Mouse (Mus musculus) adrenal gland, postnatal 25 days (tissue): ENCODE data around the gene Igsf6. TPM values are rescaled to one million over a fixed set of nuclear protein-coding genes. Genes with fewer than 3 reads are reported as not detected.

Source experiments
- total RNA-seq: library from RNA; stranded (reverse); gene quantifications from 2 replicates; pipeline ENCODE4 v1.2.3, GENCODE M21; 2021

Gene Igsf6
- total RNA-seq, 1 experiment from 2014 or later: 1.2 TPM

Other genes with a start within 250 kb of the Igsf6 start
- gene Eef2k, start 231.7 kb downstream of the Igsf6 start, total RNA-seq: 40.4 and 68.2 TPM in 2 replicates
- gene Polr3e, start 156.8 kb downstream of the Igsf6 start, total RNA-seq: 26.5 and 27.5 TPM in 2 replicates
- gene Cdr2, start 92.3 kb downstream of the Igsf6 start, total RNA-seq: 5.9 and 7.0 TPM in 2 replicates
- 0.55 TPM in 1 of 2 replicates, not detected in the other for gene Mfsd13b, start 92.1 kb downstream of the Igsf6 start, total RNA-seq
- 108 and 130 TPM in 2 replicates for gene Mettl9, start 40.1 kb downstream of the Igsf6 start, total RNA-seq
- gene Otoa, start 7.1 kb upstream of the Igsf6 start, total RNA-seq: 0.86 and 0.88 TPM in 2 replicates